16 mouse cellular contexts compared by ENCODE assay signal in the genomic region with DNA sequence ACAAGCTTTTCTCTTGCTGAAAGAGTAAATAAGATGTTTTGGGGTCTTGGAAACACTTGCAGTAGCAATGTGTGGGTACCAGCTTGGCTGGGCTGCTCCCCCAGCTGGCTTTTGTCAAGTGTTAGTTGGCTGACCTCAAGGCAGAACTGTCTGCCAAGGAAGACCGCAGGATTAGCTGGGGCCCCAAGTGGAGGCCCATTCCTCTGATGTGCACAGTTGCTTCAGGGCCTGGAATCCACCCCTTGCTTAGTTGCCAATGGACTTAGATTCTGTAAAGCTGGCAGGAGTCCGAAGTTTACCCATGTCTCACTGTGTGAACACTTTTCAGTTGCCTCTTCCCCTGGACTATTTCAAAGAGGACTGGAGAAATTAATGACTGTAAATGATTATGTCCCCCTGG. TPM values are rescaled to one million over a fixed set of nuclear protein-coding genes. Genes with fewer than 3 reads are reported as not detected.
A peak's percentile ranks its signal among the peaks of the same experiment; 100 is the strongest.
DNase-seq lines count a peak whose midpoint lies in the region; ATAC-seq lines count a peak whose summit lies in the region.
"Had no signal": no experiment of that assay in that cellular context is flagged by ENCODE, and none has a peak within 500 bp of the region (broad histone marks: within the 10 kb centered on the region; RNA-seq: fewer than 3 reads in every experiment).

No protein-coding gene starts in this region.

- 0 out of 2 replicates have a peak, but pooled peaks have one; percentile 26 for ATAC-seq in embryonic facial prominence, embryonic 14.5 days (ENCODE audit: low read depth)
- no peak for ATAC-seq in intestine, embryonic 15.5 days
- ATAC-seq: activated CD4-positive, CD25-positive, alpha-beta regulatory T cell, adult 4 months; forebrain, embryonic 13.5 days had no signal

- peak; percentile 80 for DNase-seq in embryonic facial prominence, embryonic 14.5 days (ENCODE audit: low spot score)
- DNase-seq in embryonic facial prominence, embryonic 10.5 days (ENCODE audit: low spot score): no peak
- DNase-seq in left cerebral cortex, postnatal 4 days: peak; percentile 70
- no peak for DNase-seq in left cerebral cortex, postnatal 25 days (ENCODE audit: low spot score in 2 of 2)
- DNase-seq in adipocyte (ENCODE audit: low spot score): peak; percentile 91
- DNase-seq in lung, postnatal 4 days: peak; percentile 45 to 79
- DNase-seq in right cerebral cortex, postnatal 25 days: no peak
- DNase-seq: cerebellum, postnatal 25 days; layer of hippocampus, postnatal 36 days had no signal

- no peaks in the 10 kb centered on the region for H3K36me3 ChIP-seq in embryonic facial prominence, embryonic 14.5 days (ENCODE audit: control insufficient read depth, insufficient read depth, low read length)
- no peaks in the 10 kb centered on the region for H3K36me3 ChIP-seq in embryonic facial prominence, embryonic 10.5 days (replicated peaks)
- no peaks in the 10 kb centered on the region for H3K36me3 ChIP-seq in intestine, embryonic 15.5 days
- H3K36me3 ChIP-seq: embryonic facial prominence, embryonic 12.5 days; G1E; hindbrain, embryonic 13.5 days had no signal

- H3K9me3 ChIP-seq in embryonic facial prominence, embryonic 14.5 days (ENCODE audit: control insufficient read depth, low read length): no peaks in the 10 kb centered on the region
- no peaks in the 10 kb centered on the region for H3K9me3 ChIP-seq in embryonic facial prominence, embryonic 10.5 days
- H3K9me3 ChIP-seq in intestine, embryonic 15.5 days: no peaks in the 10 kb centered on the region
- H3K9me3 ChIP-seq: embryonic facial prominence, embryonic 12.5 days; forebrain, embryonic 13.5 days; hindbrain, embryonic 13.5 days had no signal

- no peak overlapping the region for H3K9ac ChIP-seq in embryonic facial prominence, embryonic 14.5 days (ENCODE audit: low read depth, low read length)
- H3K9ac ChIP-seq in intestine, embryonic 15.5 days: no peak overlapping the region
- H3K9ac ChIP-seq: embryonic facial prominence, embryonic 12.5 days; forebrain, embryonic 13.5 days; hindbrain, embryonic 13.5 days had no signal

- 64% methylated on average over 2 of the region's 2 CpGs for WGBS in embryonic facial prominence, embryonic 14.5 days
- 83% methylated on average over 2 of the region's 2 CpGs for WGBS in embryonic facial prominence, embryonic 10.5 days
- WGBS in intestine, embryonic 15.5 days: 54% methylated on average over 2 of the region's 2 CpGs

- H3K27ac ChIP-seq in embryonic facial prominence, embryonic 14.5 days (replicated peaks; ENCODE audit: low read depth, low read length): no peak overlapping the region
- no peak overlapping the region for H3K27ac ChIP-seq in embryonic facial prominence, embryonic 10.5 days (replicated peaks)
- no peak overlapping the region for H3K27ac ChIP-seq in intestine, embryonic 15.5 days
- H3K27ac ChIP-seq: embryonic facial prominence, embryonic 12.5 days; forebrain, embryonic 13.5 days; hindbrain, embryonic 13.5 days had no signal

- intact Hi-C loops in left cerebral cortex, postnatal 4 days (cut with DNase I): no loop called here
- intact Hi-C loops in left cerebral cortex, postnatal 25 days (cut with DNase I): no loop called here

- H3K27me3 ChIP-seq in embryonic facial prominence, embryonic 14.5 days (replicated peaks; ENCODE audit: control insufficient read depth, insufficient read depth, low read length): no peaks in the 10 kb centered on the region
- no peaks in the 10 kb centered on the region for H3K27me3 ChIP-seq in embryonic facial prominence, embryonic 10.5 days (replicated peaks; ENCODE audit: low read depth, poor library complexity, severe bottlenecking)
- no peaks in the 10 kb centered on the region for H3K27me3 ChIP-seq in intestine, embryonic 15.5 days (replicated peaks)
- H3K27me3 ChIP-seq: embryonic facial prominence, embryonic 12.5 days; forebrain, embryonic 13.5 days; hindbrain, embryonic 13.5 days; megakaryocyte, embryonic 14.5 days had no signal

- H3K4me1 ChIP-seq in embryonic facial prominence, embryonic 14.5 days (ENCODE audit: control insufficient read depth, insufficient read depth, low read length): no peaks in the 10 kb centered on the region
- H3K4me1 ChIP-seq in embryonic facial prominence, embryonic 10.5 days: no peaks in the 10 kb centered on the region
- H3K4me1 ChIP-seq in intestine, embryonic 15.5 days (replicated peaks): no peaks in the 10 kb centered on the region
- H3K4me1 ChIP-seq: embryonic facial prominence, embryonic 12.5 days; forebrain, embryonic 13.5 days; hindbrain, embryonic 13.5 days; megakaryocyte, embryonic 14.5 days had no signal

- no peak overlapping the region for H3K4me2 ChIP-seq in embryonic facial prominence, embryonic 14.5 days (ENCODE audit: low read depth, low read length)
- H3K4me2 ChIP-seq in intestine, embryonic 15.5 days (replicated peaks): no peak overlapping the region
- H3K4me2 ChIP-seq: embryonic facial prominence, embryonic 12.5 days; forebrain, embryonic 13.5 days; hindbrain, embryonic 13.5 days had no signal

- H3K4me3 ChIP-seq in embryonic facial prominence, embryonic 14.5 days (ENCODE audit: low read depth, low read length): no peak overlapping the region
- no peak overlapping the region for H3K4me3 ChIP-seq in embryonic facial prominence, embryonic 10.5 days
- H3K4me3 ChIP-seq in intestine, embryonic 15.5 days (replicated peaks): no peak overlapping the region
- H3K4me3 ChIP-seq: embryonic facial prominence, embryonic 12.5 days; forebrain, embryonic 13.5 days; hindbrain, embryonic 13.5 days; megakaryocyte, embryonic 14.5 days had no signal

RNA-seq across cellular contexts. Expression of a gene that starts 57.8 kb away (rescaled TPM):
- 12.4 and 12.7 TPM in 2 replicates for polyA plus RNA-seq in embryonic facial prominence, embryonic 14.5 days (2014; fragmentation: Nextera tagmentation; extraction: Ambion mirVana)
- 6.4 and 7.0 TPM in 2 replicates for polyA plus RNA-seq in embryonic facial prominence, embryonic 10.5 days (2016; fragmentation: Nextera tagmentation; extraction: Ambion mirVana)
- 10 to 100 TPM in 1 of 2 experiments, 1 to 10 TPM in 1; 9.5 to 10.9 TPM for total RNA-seq in left cerebral cortex, postnatal 4 days (2021)
- total RNA-seq in left cerebral cortex, postnatal 25 days (2021): 10 to 100 TPM; 12.2 to 14.7 TPM
- polyA plus RNA-seq in intestine, embryonic 15.5 days (2015; fragmentation: Nextera tagmentation; extraction: Ambion mirVana): 9.7 and 10.2 TPM in 2 replicates

Comparison
In these comparisons a context has a peak if more than half of its experiments do, and no peak if none do; other contexts are left out.
1. DNase-seq: peak in embryonic facial prominence, embryonic 14.5 days (single experiment), left cerebral cortex, postnatal 4 days (single experiment), adipocyte (single experiment) and lung, postnatal 4 days (2 of 2); none in embryonic facial prominence, embryonic 10.5 days (single experiment), left cerebral cortex, postnatal 25 days (0 of 2) and right cerebral cortex, postnatal 25 days (single experiment).